Mouse (Mus musculus) lung, postnatal 14 days (tissue): Measurements from ENCODE around the gene Rab1a.

Source experiments
- DNase-seq: peaks from one replicate; pipeline ENCODE4 v3.0.0; 2021

Gene Rab1a

DNA sequence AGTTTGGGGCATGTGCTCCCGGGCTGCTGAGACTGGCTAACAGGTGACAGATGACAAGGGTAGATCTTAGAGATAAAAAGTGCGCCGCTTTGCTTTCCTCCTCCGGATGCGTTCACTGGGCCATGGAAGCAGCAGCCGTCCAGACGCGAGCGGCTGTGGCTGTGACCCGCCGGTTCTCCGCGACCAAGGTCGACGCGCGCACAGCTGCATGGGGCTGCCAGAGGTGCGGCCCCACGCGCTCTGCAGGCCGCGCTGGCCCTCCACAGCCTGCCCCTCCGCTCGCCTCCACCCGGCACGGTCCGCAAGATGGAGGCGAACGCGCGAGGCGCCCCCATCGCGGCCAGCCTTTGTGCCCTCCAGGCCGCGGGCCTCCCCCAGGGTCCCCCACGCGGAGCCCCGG is 47.6 kb downstream of the Rab1a start:
- DNase-seq = no peak

DNA sequence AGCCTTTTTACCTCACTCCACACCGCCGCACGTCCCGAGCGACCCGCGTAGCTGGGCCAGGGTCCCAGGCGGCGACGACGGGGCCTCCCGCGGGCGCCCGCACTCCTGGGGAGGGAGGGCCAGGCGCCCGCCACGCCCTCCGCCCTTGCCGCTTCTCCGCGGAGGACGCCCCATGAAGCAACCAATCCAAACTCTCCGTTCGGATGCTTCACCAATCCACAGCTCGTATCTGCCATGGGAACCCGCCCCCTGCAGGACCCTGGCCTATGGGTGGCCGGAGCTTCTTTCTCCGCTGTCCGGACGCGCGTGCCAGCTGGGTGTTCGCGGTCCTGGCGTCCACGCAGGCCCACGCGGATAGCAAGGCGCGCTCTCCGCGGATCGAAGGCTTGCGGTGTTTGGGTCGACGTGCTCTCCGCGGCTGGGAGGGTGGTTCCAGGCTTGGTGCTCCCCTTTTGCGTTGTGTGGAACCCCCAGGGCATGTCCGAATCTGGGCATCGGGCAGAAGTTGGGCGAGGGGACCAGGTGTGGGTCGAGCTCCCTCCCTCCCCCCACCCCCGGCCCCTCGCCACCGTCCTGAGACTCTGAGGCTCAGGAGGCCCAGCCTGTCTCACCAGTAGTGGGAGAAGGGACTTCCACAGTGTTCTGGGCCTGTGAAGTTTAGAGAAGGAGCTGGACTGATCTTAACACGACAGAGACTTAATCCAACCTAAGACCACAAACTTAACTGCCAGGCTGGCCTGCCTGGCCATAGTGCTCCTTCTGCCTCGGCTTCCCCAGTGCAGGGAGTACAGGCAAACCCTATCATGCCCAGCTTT is 48.3 kb downstream of the Rab1a start, which contains the start of gene Cep68:
Gene Cep68 (minus strand): TSS at position 134 of the 815 bp plus-strand sequence.
- DNase-seq = peak; percentile 95

DNA sequence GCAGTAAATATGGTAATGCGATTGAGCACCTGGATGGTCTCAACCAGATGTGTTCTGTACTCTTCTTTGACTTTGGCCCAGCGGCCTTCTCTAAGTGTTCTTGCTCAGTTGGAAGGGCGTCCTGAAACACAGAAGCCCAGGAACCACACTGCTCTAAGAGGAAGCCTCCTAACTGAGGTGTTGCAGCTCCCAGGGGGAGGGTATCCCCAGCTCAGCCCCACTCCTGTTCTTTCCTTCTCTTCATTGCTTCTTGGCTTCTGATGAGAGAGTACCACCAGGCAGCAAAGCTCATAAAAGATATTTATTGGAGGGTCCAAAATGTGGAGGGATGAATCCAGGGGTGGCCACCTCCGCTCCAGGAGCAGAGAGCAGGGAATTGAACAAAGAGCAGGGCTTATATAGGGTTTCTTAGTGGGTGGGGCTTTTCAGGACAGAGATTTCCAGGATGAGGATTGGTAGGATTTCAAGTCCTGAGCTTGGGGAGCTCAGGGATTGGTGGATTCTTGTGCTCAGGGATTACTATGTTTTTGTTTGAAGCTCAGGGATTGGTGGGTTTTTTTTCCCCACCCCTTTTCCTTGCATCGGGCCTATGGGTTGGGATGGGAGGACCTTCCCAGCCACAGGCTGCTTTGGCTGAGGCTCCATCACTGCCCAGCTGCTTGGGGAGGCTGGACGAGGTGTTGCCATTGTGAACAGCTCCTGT is 49.4 kb downstream of the Rab1a start:
- DNase-seq = no peak

DNA sequence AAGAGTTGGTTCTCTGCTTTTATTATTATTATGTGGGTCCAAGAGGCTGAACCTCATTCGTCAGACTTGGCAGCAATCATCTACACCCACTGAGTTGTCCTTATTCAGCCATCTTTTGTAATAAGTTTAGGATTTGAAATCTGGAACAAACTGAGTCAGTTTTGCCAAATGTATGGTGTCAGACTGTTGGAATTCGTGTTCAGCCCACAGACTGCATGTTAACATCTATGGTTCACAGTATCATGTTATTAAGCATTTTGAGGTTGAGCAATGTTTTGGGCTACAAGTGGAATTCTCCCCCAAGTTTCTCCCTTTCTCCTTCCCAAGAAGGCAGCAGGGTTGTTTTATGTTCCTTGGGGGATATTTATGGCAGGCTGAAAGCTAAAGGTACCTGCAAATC is 51.9 kb downstream of the Rab1a start:
- DNase-seq = no peak

DNA sequence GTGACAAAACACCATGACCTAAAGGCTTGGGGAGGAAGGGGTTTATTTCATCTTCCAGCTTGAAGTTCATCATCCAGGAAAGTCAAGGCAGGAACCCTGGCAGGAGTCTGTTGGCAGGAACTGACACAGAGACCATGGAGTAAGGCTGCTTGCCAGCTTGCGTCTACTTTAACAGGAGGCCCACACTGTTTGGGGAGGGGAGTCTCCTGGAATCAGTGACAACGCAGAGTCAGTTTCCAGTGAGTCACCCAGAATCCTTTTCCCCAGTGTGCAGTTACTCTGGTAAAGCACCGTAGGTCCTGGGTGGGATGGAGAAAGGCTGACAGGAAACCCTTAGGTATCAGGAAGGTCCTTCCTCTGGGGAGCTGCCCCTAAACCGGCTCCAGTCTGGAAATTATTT is 53.6 kb downstream of the Rab1a start:
- no peak for DNase-seq

DNA sequence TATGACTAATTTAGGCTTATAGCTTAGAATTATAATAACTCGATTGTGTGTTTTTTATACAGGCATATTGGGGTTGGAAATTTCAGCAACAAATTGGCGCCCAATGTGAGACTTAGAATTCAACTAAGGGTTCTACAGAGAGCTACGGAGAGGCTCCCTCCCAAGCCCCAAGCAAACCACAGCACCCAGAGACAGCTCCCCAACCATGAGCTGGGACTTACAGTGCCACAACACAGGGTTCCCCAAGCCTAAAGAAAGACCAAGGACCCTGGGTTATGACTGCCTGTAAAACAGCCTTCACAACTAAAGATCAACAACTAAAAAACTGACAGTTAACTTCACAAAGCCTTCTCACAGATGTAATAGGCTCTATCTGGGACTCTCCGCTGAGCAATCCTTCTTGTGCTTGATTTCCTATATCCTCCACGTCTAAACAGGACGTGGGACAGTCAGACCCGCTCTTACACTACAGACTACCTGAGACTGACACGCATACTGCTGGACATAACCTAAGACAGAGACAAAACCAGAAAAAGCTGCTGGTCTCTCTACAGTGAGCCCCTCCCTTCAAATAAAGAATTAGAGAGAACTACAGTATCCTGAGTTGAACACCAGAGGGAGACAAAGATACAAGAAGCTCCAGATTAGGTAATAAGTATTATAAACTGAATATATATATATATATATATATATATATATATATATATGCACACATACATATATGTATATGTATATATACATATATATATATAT is 61.6 kb downstream of the Rab1a start:
- DNase-seq = no peak

DNA sequence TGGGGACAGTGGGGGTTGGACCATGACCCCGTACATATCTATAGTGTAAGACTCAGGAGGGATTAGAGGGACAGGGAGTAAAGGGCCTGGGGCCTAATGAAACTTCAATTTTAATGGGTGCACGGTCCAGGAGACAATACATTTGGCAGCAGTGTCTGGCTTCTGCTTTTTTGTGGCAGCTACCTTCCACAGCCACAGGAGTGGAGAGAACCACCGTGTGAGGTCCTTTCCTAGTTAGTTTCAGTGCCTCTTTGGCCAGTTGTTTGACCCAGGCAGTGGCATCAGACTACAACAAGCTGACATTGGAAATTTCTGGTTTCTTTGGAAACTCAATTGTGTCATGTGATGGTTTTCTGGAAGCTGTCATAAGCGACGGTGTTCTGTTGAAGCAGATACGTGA is 68.7 kb downstream of the Rab1a start:
- no peak for DNase-seq

DNA sequence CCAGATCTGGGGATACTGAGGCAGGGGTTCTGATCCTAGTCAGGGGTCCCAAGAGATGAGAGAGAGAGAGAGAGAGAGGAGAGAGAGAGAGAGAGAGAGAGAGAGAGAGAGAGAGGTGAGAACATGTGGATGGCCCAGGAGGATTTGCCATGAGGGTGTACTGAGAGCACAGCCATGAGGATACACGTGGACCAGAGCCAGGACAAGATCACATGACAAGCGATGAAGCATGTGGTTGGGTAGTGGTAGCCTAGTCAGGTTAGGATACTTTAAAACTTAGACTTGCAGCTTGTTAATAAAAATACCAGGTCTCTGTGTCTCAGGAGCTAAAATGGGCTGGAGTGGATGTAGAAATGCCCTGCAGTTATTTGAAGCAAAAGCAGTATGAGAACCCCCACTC is 74.7 kb downstream of the Rab1a start:
- no peak for DNase-seq
